Mouse (Mus musculus): ENCODE results near the gene Krtap7-1. TPM values are rescaled to one million over a fixed set of nuclear protein-coding genes. Genes with fewer than 3 reads are reported as not detected.
A peak's percentile ranks its signal among the peaks of the same experiment; 100 is the strongest.

The Krtap7-1 gene
- polyA plus RNA-seq, 1 experiment from 2014 or later = not detected

DNA sequence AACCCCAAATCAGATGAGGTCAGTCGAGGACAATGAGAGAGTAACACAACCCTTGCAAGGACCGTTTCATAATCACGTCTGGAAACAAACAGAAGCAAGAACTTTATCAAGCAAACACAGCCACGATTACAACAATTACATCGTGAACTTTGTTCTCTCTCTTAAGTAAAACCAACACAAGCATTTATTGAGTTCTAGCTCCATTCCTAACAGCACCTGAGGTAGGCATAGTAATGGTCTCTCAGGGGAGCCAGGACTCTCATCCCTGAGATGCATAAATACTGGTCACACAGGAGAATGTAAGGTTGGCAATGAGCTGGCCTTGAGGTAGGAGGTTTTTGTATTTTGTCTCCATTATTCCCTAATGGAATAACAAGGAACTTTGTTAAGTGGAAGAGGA is 6.3 kb downstream of the Krtap7-1 start:
- H3K4me1 ChIP-seq = no peaks in the 10 kb centered on the region
- H3K27me3 ChIP-seq = no peaks in the 10 kb centered on the region
- no peak overlapping the region for H3K27ac ChIP-seq
- H3K36me3 ChIP-seq = no peaks in the 10 kb centered on the region
- H3K9ac ChIP-seq = no peak overlapping the region
- 87% methylated on average over 5 of the region's 5 CpGs for WGBS
- no peak for ATAC-seq (ENCODE audit: low FRiP score, low read depth)
- no peak overlapping the region for H3K4me3 ChIP-seq
- H3K4me2 ChIP-seq (replicated peaks) = no peak overlapping the region
- H3K9me3 ChIP-seq = no peaks in the 10 kb centered on the region

DNA sequence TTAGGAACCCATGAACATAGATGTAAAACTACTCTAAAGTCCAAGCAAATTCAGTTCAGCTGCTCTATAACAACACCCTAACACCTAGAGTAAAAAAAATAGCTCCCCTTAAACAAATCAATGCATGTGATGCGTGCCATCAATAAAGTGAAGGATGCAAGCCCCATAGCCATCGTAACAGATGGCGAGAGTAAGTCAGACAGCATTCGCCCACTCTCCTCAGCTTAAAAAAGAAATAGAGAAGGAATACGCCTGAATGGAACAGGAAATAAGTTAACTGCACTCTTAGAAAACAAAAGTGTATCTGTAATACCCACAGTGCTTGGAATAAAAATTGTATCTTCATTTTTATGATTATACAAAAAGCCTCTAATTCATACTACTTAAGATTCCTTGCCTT is 11.1 kb downstream of the Krtap7-1 start:
- 80% methylated on average over 5 of the region's 5 CpGs for WGBS
- H3K9ac ChIP-seq = no peak overlapping the region
- H3K9me3 ChIP-seq = no peaks in the 10 kb centered on the region
- H3K27ac ChIP-seq = no peak overlapping the region
- ATAC-seq (ENCODE audit: low FRiP score, low read depth) = no peak
- H3K36me3 ChIP-seq = no peaks in the 10 kb centered on the region
- H3K27me3 ChIP-seq = no peaks in the 10 kb centered on the region
- H3K4me3 ChIP-seq = no peak overlapping the region
- no peak overlapping the region for H3K4me2 ChIP-seq (replicated peaks)
- H3K4me1 ChIP-seq = no peaks in the 10 kb centered on the region

DNA sequence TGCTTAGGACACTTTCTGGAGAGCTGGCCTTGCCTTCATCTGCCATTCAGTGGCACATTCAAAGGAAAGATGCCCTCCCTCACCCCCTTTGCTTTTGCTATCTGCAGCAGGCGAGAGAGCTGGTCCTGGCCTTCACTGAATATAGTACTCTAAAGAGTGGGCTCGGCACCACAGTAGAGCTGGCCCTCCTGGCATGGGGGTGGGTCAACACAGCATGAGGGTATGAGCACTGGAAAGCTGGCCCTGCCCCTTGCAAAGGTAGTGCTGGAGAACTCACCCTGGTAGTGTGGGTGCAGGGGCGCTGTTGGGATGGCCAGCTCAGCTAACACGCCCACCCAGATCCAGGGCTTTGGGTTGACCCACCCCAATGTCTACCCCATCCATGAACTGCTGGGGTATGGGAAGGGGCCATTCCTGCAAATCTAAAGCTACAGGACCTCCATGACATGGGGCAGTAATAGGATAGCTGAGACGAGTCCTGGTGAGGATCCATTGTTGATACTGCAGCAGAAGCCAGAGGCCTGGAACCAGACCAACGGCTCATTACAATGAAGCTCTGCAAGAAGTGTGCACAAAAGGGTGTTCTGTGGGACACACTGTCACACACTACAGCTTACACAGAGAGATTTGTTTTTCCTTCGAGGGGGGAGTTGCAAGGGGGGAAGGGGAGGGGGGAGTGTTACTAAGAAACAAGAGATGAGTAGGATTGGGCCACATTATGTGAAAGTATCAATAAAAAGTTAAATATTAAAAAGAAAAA is 12.5 kb downstream of the Krtap7-1 start:
- Histone ChIP-seq H3K4me3 (no peak overlapping the region), H3K9me3 (no peaks in the 10 kb centered on the region), H3K9ac (no peak overlapping the region), H3K4me1 (no peaks in the 10 kb centered on the region), H3K4me2 (replicated peaks) (no peak overlapping the region), H3K36me3 (no peaks in the 10 kb centered on the region), H3K27me3 (no peaks in the 10 kb centered on the region), H3K27ac (no peak overlapping the region)
- 85% methylated on average over 7 of the region's 7 CpGs for WGBS
- no peak; the same call in 1 of the 2 replicates for ATAC-seq (ENCODE audit: low FRiP score, low read depth)

DNA sequence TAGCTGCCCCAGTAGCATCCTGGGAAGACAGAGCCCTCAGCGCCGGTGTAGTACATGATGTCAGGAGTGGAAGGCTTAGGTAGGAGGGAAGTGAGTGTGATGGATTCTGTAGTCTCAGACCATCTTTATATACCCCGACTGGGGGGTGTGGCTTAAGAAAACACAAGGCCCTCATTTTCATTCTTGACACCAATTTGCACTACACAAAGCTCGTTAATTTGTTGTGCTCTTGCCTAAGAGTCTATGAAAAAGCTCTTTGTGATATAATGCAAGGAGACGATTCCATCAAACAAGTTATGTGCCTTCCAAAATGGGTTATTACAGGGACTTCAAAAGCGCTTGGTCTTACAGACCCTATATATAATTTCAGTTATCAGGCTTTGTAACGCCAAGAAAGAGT is 20.3 kb downstream of the Krtap7-1 start, which contains the start of gene Krtap8-1:
TSS of gene Krtap8-1 (minus strand) at position 101 of the 400 bp plus-strand sequence.
- 80% methylated on average over 7 of the region's 7 CpGs for WGBS
- Histone ChIP-seq H3K9ac (no peak within 1 kb of the TSS), H3K36me3 (no peaks in the 10 kb centered on the region), H3K9me3 (no peaks in the 10 kb centered on the region), H3K27me3 (no peaks in the 10 kb centered on the region), H3K4me2 (replicated peaks) (no peak within 1 kb of the TSS), H3K4me3 (no peak within 1 kb of the TSS), H3K4me1 (no peaks in the 10 kb centered on the region), H3K27ac (no peak within 1 kb of the TSS)
- ATAC-seq (ENCODE audit: low FRiP score, low read depth) = no peak

DNA sequence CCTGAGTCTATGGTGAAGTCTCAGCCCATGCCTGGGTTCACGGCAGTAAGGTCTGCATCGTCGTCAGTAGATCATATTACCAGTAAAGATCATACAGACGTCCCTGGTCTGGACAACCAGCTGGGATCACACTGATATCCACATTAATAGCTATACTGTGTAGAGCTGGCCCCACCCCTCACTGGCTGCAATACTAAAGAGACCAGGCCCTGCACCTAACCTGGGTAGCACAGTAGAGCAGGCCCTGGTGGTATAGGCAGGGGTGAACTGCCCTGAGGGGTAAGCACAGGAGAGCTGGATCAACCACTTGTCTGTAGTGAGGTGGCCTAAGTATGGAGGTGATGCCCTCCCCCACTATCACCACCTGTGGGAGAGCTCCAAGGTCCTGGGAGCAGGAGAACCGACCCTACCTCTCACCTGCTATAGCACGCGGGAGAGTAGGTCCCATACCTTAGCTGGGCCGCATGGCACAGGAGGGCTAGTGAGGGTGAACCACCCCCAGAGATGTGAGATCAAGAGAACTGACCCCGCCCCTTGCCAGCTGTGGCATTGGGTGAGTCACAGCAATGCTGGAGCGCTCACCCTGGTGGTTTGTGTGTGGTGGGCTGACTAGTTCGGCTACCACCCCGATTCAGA is 30.3 kb downstream of the Krtap7-1 start:
- H3K27me3 ChIP-seq = no peaks in the 10 kb centered on the region
- H3K36me3 ChIP-seq = no peaks in the 10 kb centered on the region
- peak; percentile 77 for ATAC-seq (ENCODE audit: low FRiP score, low read depth)
- H3K4me2 ChIP-seq (replicated peaks) = no peak overlapping the region
- 69% methylated on average over 12 of the region's 12 CpGs for WGBS
- H3K9ac ChIP-seq = no peak overlapping the region
- H3K4me3 ChIP-seq = no peak overlapping the region
- H3K9me3 ChIP-seq = no peaks in the 10 kb centered on the region
- no peaks in the 10 kb centered on the region for H3K4me1 ChIP-seq
- no peak overlapping the region for H3K27ac ChIP-seq

DNA sequence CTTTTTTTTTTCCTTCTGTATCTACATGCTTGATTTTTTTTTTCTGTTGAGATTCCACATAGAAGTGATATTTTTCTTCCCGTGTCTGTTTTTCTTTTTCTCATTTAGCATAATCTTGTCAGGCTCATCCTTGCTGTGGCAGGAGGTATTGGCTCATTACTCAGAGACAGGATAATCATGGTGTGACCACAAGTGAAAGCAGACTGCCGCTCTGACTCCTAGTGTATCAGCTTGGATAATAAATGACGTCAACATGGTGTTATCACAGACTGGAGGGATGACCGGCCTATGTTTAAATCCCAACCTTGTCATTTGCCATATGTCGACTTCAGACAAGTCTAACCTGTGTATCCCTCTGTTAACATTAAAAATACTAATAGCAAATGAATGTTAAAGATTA is 46.9 kb downstream of the Krtap7-1 start:
- Histone ChIP-seq H3K27me3 (no peaks in the 10 kb centered on the region), H3K4me2 (replicated peaks) (no peak overlapping the region), H3K9ac (no peak overlapping the region), H3K36me3 (no peaks in the 10 kb centered on the region), H3K4me1 (peaks cover 3% of the 10 kb centered on the region; the same call in 1 of the 2 replicates), H3K9me3 (no peaks in the 10 kb centered on the region), H3K4me3 (no peak overlapping the region), H3K27ac (no peak overlapping the region)
- no peak for ATAC-seq (ENCODE audit: low FRiP score, low read depth)
- 90% methylated on average over 5 of the region's 5 CpGs for WGBS

Other genes starting within 250 kb of the Krtap7-1 start
- gene Krtap21-1, start 104.5 kb downstream of the Krtap7-1 start, polyA plus RNA-seq (2015; fragmentation: Nextera tagmentation; extraction: Ambion mirVana) = not detected in 2 replicates
- gene Krtap6-2, start 88.2 kb downstream of the Krtap7-1 start, polyA plus RNA-seq (2015; fragmentation: Nextera tagmentation; extraction: Ambion mirVana) = not detected in 2 replicates
- not detected in 2 replicates for gene Krtap8-1, start 20.4 kb downstream of the Krtap7-1 start, polyA plus RNA-seq (2015; fragmentation: Nextera tagmentation; extraction: Ambion mirVana)
- gene Krtap11-1, start 62.9 kb upstream of the Krtap7-1 start, polyA plus RNA-seq (2015; fragmentation: Nextera tagmentation; extraction: Ambion mirVana) = not detected in 2 replicates